Mouse (Mus musculus) gastrocnemius, postnatal 10 days (tissue): ENCODE measurements at regions not wholly inside any gene's neighbourhood (a gene's known extent, or its start where the extent isn't known, plus 50 kb on each side); places are given as distances from the start of the nearest gene placed in this dataset.

Experiments
- DNase-seq: peaks from one replicate; pipeline ENCODE4 v3.0.0; 2021; ENCODE audit warnings: mixed read lengths

GRCm38 (mm10) chr7:63313096-63313495 is 100.7 kb upstream of the Chrna7 start:
- DNase-seq = no peak

GRCm38 (mm10) chr7:63319594-63319993 is 107.2 kb upstream of the Chrna7 start:
- peak; percentile 58 for DNase-seq

GRCm38 (mm10) chr7:63321171-63321570 is 108.8 kb upstream of the Chrna7 start:
- no peak for DNase-seq

GRCm38 (mm10) chr7:63321951-63322710 is 109.8 kb upstream of the Chrna7 start:
- DNase-seq = peak; percentile 14

- no peak for DNase-seq
Observed at GRCm38 (mm10) chr7:63335146-63335545, 109.4 kb upstream of the Otud7a start.

GRCm38 (mm10) chr7:63336072-63336471 is 108.5 kb upstream of the Otud7a start:
- DNase-seq = no peak

GRCm38 (mm10) chr7:63341716-63342115 is 102.8 kb upstream of the Otud7a start:
- DNase-seq = no peak

- DNase-seq = peak; percentile 37
Observed at GRCm38 (mm10) chr7:63345671-63346392, 98.7 kb upstream of the Otud7a start.

- no peak for DNase-seq
Observed at GRCm38 (mm10) chr7:63346393-63346730, 98.2 kb upstream of the Otud7a start.
